ENCODE assay signal across 8 mouse cellular contexts in the genomic region with DNA sequence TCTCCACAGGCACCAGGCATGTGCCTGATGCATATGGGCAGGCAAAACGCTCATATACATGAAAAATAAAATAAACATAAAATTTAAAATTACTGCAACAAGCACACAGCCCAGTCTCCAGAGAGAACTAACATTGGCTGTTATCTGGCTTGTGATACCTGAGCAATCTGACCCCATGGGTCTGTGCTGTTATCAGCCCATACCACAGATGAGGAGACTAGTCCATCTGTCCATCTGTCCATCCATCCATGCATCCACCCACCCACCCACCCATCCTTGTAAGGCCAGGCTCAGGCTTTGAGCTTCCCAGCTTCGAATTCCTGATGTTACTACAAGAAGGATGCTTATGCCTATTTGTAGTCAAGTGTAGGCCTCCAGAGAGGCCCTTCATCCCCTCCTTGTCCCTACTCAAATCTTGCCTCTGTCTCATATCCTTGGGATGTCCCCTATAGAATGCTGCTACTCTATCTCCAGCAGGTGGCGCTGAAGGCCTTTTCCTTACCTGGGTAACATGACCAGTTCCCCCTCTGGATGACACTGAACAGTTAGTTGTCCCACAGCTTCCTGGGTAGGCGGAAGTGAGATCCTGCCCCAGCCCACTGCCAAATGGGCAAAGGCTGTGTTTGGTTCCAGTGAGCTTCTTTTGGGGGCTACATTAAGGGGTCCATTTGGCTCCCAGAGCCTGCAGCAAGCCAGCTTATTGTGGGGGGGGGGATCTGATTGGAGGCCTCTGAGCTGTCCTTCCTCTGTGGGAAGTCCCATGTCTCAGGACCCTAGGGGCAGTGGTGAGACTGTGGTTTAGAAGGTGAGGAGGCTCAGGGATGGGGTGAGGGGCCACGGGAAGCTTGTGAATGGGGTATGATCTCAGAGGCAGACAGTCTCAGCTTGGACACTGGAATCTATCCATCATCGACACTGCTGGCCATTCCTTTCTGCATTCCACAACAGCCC. TPM values are rescaled to one million over a fixed set of nuclear protein-coding genes. Genes with fewer than 3 reads are reported as not detected.
DNase-seq lines count a peak whose midpoint lies in the region; ATAC-seq and TF ChIP-seq lines count a peak whose summit lies in the region.

No protein-coding gene starts in this region.

- H3K4me2 ChIP-seq in heart, postnatal 0 days (ENCODE audit: low read depth, low read length), result no peak overlapping the region

- no peak overlapping the region for H3K9ac ChIP-seq in heart, postnatal 0 days (replicated peaks; ENCODE audit: low read depth, low read length)

- no peak for TF ChIP-seq EP300 in heart, postnatal 0 days (IDR thresholded peaks at IDR 0.05; ENCODE audit: low read depth)

- no peaks in the 10 kb centered on the region for H3K27me3 ChIP-seq in heart, postnatal 0 days (ENCODE audit: control insufficient read depth, insufficient read depth, low read length)

- H3K4me1 ChIP-seq in heart, postnatal 0 days (ENCODE audit: control insufficient read depth, insufficient read depth), result 0 out of 2 replicates have a peak, but pooled peaks cover 12% of the 10 kb centered on the region

- WGBS in heart, postnatal 0 days, result 26% methylated on average over 6 of the region's 6 CpGs

- no peak overlapping the region for H3K4me3 ChIP-seq in heart, postnatal 0 days (ENCODE audit: low read depth, low read length)

- H3K27ac ChIP-seq in heart, postnatal 0 days (ENCODE audit: low read depth), result no peak overlapping the region

- DNase-seq in adrenal gland, adult (ENCODE audit: inconsistent age in 2 of 2, low spot score in 1 of 2), result peak; percentile 67 to 88
- no peak for DNase-seq in adrenal gland, adult 8-10 months
- DNase-seq in WW6 (ENCODE audit: low read depth, low spot score), result peak; percentile 70
- DNase-seq in embryo, embryonic 11 days, result peak; percentile 86
- peak; percentile 86 for DNase-seq in heart, postnatal 0 days (ENCODE audit: low spot score)
- DNase-seq in kidney, postnatal 14 days, result peak; percentile 81
- peak; percentile 40 to 57 for DNase-seq in lung, postnatal 4 days
- peak; percentile 65 to 74 for DNase-seq in right cerebral cortex, postnatal 10 days (ENCODE audit: low spot score in 2 of 2)

- no peaks in the 10 kb centered on the region for H3K36me3 ChIP-seq in heart, postnatal 0 days (replicated peaks; ENCODE audit: control insufficient read depth, insufficient read depth, low read length)

- peak; percentile 64 for ATAC-seq in heart, postnatal 0 days (ENCODE audit: insufficient read depth, low read depth)

- peak; percentile 99 for TF ChIP-seq CTCF in heart, postnatal 0 days (IDR thresholded peaks at IDR 0.05; ENCODE audit: low read depth)

- no peaks in the 10 kb centered on the region for H3K9me3 ChIP-seq in heart, postnatal 0 days (replicated peaks; ENCODE audit: control insufficient read depth, low read length)

RNA-seq across cellular contexts. Expression of gene 2510039O18Rik, which starts 19.5 kb away (rescaled TPM):
- 10 to 100 TPM; 45.5 to 52.4 (median 47.4) TPM for total RNA-seq in adrenal gland, adult 8-10 months (2022)
- 76.2 and 82.2 TPM in 2 replicates for total RNA-seq in heart, postnatal 0 days (2014; rRNA removed; ENCODE audit: low replicate concordance)
- polyA plus RNA-seq in heart, postnatal 0 days (2015; fragmentation: Nextera tagmentation; extraction: Ambion mirVana), result 8.9 and 10.4 TPM in 2 replicates

RNA-seq across cellular contexts. Expression of gene Plod1, which starts 23.6 kb away (rescaled TPM):
- total RNA-seq in adrenal gland, adult 8-10 months (2022), result 10 to 100 TPM; 31.2 to 44.5 (median 39.4) TPM
- total RNA-seq in heart, postnatal 0 days (2014; rRNA removed; ENCODE audit: low replicate concordance), result 84.0 and 107 TPM in 2 replicates
- 48.9 and 55.6 TPM in 2 replicates for polyA plus RNA-seq in heart, postnatal 0 days (2015; fragmentation: Nextera tagmentation; extraction: Ambion mirVana)

RNA-seq across cellular contexts. Expression of gene Nppb, which starts 25.4 kb away (rescaled TPM):
- total RNA-seq in adrenal gland, adult 8-10 months (2022), result under 1 TPM in 1 of 4 experiments, not detected in 3; 0.40 TPM
- 831 and 1,183 TPM in 2 replicates for total RNA-seq in heart, postnatal 0 days (2014; rRNA removed; ENCODE audit: low replicate concordance)
- polyA plus RNA-seq in heart, postnatal 0 days (2015; fragmentation: Nextera tagmentation; extraction: Ambion mirVana), result 188 and 473 TPM in 2 replicates

RNA-seq across cellular contexts. Expression of gene Nppa, which starts 40.4 kb away (rescaled TPM):
- total RNA-seq in adrenal gland, adult 8-10 months (2022), result not detected
- 2,556 and 3,370 TPM in 2 replicates for total RNA-seq in heart, postnatal 0 days (2014; rRNA removed; ENCODE audit: low replicate concordance)
- polyA plus RNA-seq in heart, postnatal 0 days (2015; fragmentation: Nextera tagmentation; extraction: Ambion mirVana), result 9,636 and 10,119 TPM in 2 replicates

RNA-seq across cellular contexts. Expression of gene Mfn2, which starts 55.7 kb away (rescaled TPM):
- 100 to 1,000 TPM; 119 to 236 (median 168) TPM for total RNA-seq in adrenal gland, adult 8-10 months (2022)
- 251 and 256 TPM in 2 replicates for total RNA-seq in heart, postnatal 0 days (2014; rRNA removed; ENCODE audit: low replicate concordance)
- polyA plus RNA-seq in heart, postnatal 0 days (2015; fragmentation: Nextera tagmentation; extraction: Ambion mirVana), result 188 and 230 TPM in 2 replicates

Comparison
In these comparisons a context has a peak if more than half of its experiments do, and no peak if none do; other contexts are left out.
1. RNA of gene Nppb, which starts 25.4 kb away (total RNA-seq): 831 to 1,183 TPM in heart, postnatal 0 days; 0.40 TPM in adrenal gland, adult 8-10 months; every median in the first group is over 100 times any median in the second.